Mouse (Mus musculus) kidney, embryonic 15.5 days (tissue): ENCODE results near the gene Traf2. TPM values are rescaled to one million over a fixed set of nuclear protein-coding genes. Genes with fewer than 3 reads are reported as not detected.

Source experiments
- ATAC-seq: fragments of 200-750 bp; cut with Nextera tagmentation; replicated peaks from 2 replicates; pipeline ENCODE4 v1.8.0; 2017; ENCODE audit warnings: moderate TSS enrichment; ENCODE audit not compliant: low FRiP score
- H3K27ac ChIP-seq: fragments of 300-500 bp; sonication (generic); 2 replicates; pipeline ENCODE4 v1.5.1; 2015; ENCODE audit warnings: mild to moderate bottlenecking, inconsistent platforms
- H3K27me3 ChIP-seq: fragments of 300-500 bp; sonication (generic); 2 replicates; pipeline ENCODE4 v1.6.1; 2015; ENCODE audit warnings: inconsistent platforms
- H3K36me3 ChIP-seq: fragments of 300-500 bp; sonication (generic); 2 replicates; pipeline ENCODE4 v1.6.1; 2015; ENCODE audit warnings: inconsistent platforms
- H3K4me1 ChIP-seq: fragments of 300-500 bp; sonication (generic); 2 replicates; pipeline ENCODE4 v1.6.1; 2015; ENCODE audit warnings: inconsistent platforms
- H3K4me2 ChIP-seq: fragments of 300-500 bp; sonication (generic); 2 replicates; pipeline ENCODE4 v1.6.1; 2015; ENCODE audit warnings: moderate library complexity, mild to moderate bottlenecking, inconsistent platforms
- H3K4me3 ChIP-seq: fragments of 300-500 bp; sonication (generic); replicated peaks from 2 replicates; pipeline ENCODE4 v1.5.1; 2015; ENCODE audit warnings: mild to moderate bottlenecking, inconsistent platforms
- H3K9ac ChIP-seq: fragments of 300-500 bp; sonication (generic); 2 replicates; pipeline ENCODE4 v1.6.1; 2015; ENCODE audit warnings: mild to moderate bottlenecking, inconsistent platforms
- H3K9me3 ChIP-seq: fragments of 300-500 bp; sonication (generic); replicated peaks from 2 replicates; pipeline ENCODE4 v1.6.1; 2016; ENCODE audit warnings: inconsistent platforms
- WGBS: fragments of 180-500 bp; shearing (Covaris S2); methylation state at CpG from one replicate; pipeline ENCODE4 v1.1.7; 2015; ENCODE audit warnings: mixed read lengths; 5-methylcytosine and 5-hydroxymethylcytosine counted together
- polyA plus RNA-seq: library from polyadenylated mRNA; unstranded; fragments of >200 nt; fragmentation: Nextera tagmentation; extraction: Ambion mirVana; gene quantifications from 2 replicates; pipeline ENCODE4 v1.2.1, GENCODE M21; 2015

Traf2 gene
- polyA plus RNA-seq, 1 experiment from 2014 or later = 37.3 TPM

GRCm38 (mm10) chr2:25526510-25527302, 20.0 kb downstream of the Traf2 start:
- Histone ChIP-seq H3K27me3 (no peaks in the 10 kb centered on the region), H3K4me1 (no peaks in the 10 kb centered on the region), H3K9me3 (no peaks in the 10 kb centered on the region), H3K36me3 (peaks cover 97% of the 10 kb centered on the region), H3K4me3 (no peak overlapping the region), H3K9ac (no peak overlapping the region), H3K27ac (no peak overlapping the region), H3K4me2 (no peak overlapping the region)
- WGBS = 88% methylated on average over 9 of the region's 9 CpGs
- no peak for ATAC-seq

- no peak for ATAC-seq
- H3K4me1 ChIP-seq = no peaks in the 10 kb centered on the region
- H3K27ac ChIP-seq = no peak overlapping the region
- no peak overlapping the region for H3K4me2 ChIP-seq
- WGBS = 60% methylated on average over 3 of the region's 3 CpGs
- H3K4me3 ChIP-seq = no peak overlapping the region
- no peaks in the 10 kb centered on the region for H3K27me3 ChIP-seq
- H3K36me3 ChIP-seq = peaks cover 14% of the 10 kb centered on the region
- no peak overlapping the region for H3K9ac ChIP-seq
- no peaks in the 10 kb centered on the region for H3K9me3 ChIP-seq
Measured at GRCm38 (mm10) chr2:25509912-25510311, 36.8 kb downstream of the Traf2 start.

GRCm38 (mm10) chr2:25506964-25507363, 39.8 kb downstream of the Traf2 start:
- Histone ChIP-seq H3K27ac (no peak overlapping the region), H3K4me3 (no peak overlapping the region), H3K9me3 (no peaks in the 10 kb centered on the region), H3K9ac (no peak overlapping the region), H3K4me2 (no peak overlapping the region), H3K36me3 (peaks cover 40% of the 10 kb centered on the region), H3K4me1 (peaks cover 8% of the 10 kb centered on the region), H3K27me3 (no peaks in the 10 kb centered on the region)
- WGBS = 35% methylated on average over 5 of the region's 5 CpGs
- 0 out of 2 replicates have a peak, but pooled peaks have one; percentile 30 for ATAC-seq

GRCm38 (mm10) chr2:25505860-25506259, 40.9 kb downstream of the Traf2 start:
- peaks cover 40% of the 10 kb centered on the region for H3K36me3 ChIP-seq
- H3K4me3 ChIP-seq = no peak overlapping the region
- no peaks in the 10 kb centered on the region for H3K9me3 ChIP-seq
- ATAC-seq = no peak
- no peak overlapping the region for H3K4me2 ChIP-seq
- H3K27me3 ChIP-seq = no peaks in the 10 kb centered on the region
- WGBS = 95% methylated on average over 4 of the region's 4 CpGs
- H3K9ac ChIP-seq = no peak overlapping the region
- peaks cover 17% of the 10 kb centered on the region for H3K4me1 ChIP-seq
- no peak overlapping the region for H3K27ac ChIP-seq

GRCm38 (mm10) chr2:25505000-25505399, 41.7 kb downstream of the Traf2 start:
- 77% methylated on average over 1 of the region's 1 CpGs for WGBS
- ATAC-seq = no peak
- Histone ChIP-seq H3K27ac (no peak overlapping the region), H3K9me3 (no peaks in the 10 kb centered on the region), H3K36me3 (peaks cover 40% of the 10 kb centered on the region), H3K4me1 (peaks cover 21% of the 10 kb centered on the region), H3K4me2 (no peak overlapping the region), H3K4me3 (no peak overlapping the region), H3K27me3 (no peaks in the 10 kb centered on the region), H3K9ac (no peak overlapping the region)

GRCm38 (mm10) chr2:25504538-25504937, 42.2 kb downstream of the Traf2 start:
- H3K4me3 ChIP-seq = no peak overlapping the region
- peaks cover 23% of the 10 kb centered on the region for H3K4me1 ChIP-seq
- ATAC-seq = no peak
- no peak overlapping the region for H3K27ac ChIP-seq
- 98% methylated on average over 19 of the region's 19 CpGs for WGBS
- no peak overlapping the region for H3K9ac ChIP-seq
- H3K27me3 ChIP-seq = no peaks in the 10 kb centered on the region
- no peaks in the 10 kb centered on the region for H3K9me3 ChIP-seq
- H3K4me2 ChIP-seq = no peak overlapping the region
- peaks cover 40% of the 10 kb centered on the region for H3K36me3 ChIP-seq

- Histone ChIP-seq H3K4me2 (no peak overlapping the region), H3K27ac (no peak overlapping the region), H3K9me3 (no peaks in the 10 kb centered on the region), H3K27me3 (no peaks in the 10 kb centered on the region), H3K36me3 (peaks cover 40% of the 10 kb centered on the region), H3K9ac (no peak overlapping the region), H3K4me3 (no peak overlapping the region), H3K4me1 (peaks cover 28% of the 10 kb centered on the region)
- WGBS = 73% methylated on average over 3 of the region's 3 CpGs
- no peak for ATAC-seq
Measured at GRCm38 (mm10) chr2:25502726-25503125, 44.0 kb downstream of the Traf2 start.

- 78% methylated on average over 20 of the region's 20 CpGs for WGBS
- H3K27ac ChIP-seq = peak within 1 kb of the TSS; percentile 82
- H3K4me3 ChIP-seq = peak within 1 kb of the TSS; percentile 87
- no peak for ATAC-seq
- H3K4me1 ChIP-seq = peaks cover 30% of the 10 kb centered on the region
- no peaks in the 10 kb centered on the region for H3K9me3 ChIP-seq
- peak within 1 kb of the TSS; percentile 93 for H3K9ac ChIP-seq
- peak within 1 kb of the TSS; percentile 93 for H3K4me2 ChIP-seq
- peaks cover 40% of the 10 kb centered on the region for H3K36me3 ChIP-seq
- no peaks in the 10 kb centered on the region for H3K27me3 ChIP-seq
Measured at GRCm38 (mm10) chr2:25501593-25502486, 44.9 kb downstream of the Traf2 start, which contains the start of gene C8g. TSS of gene C8g (minus strand) at chr2:25501719.

GRCm38 (mm10) chr2:25500576-25501405, 45.9 kb downstream of the Traf2 start, which contains the start of gene Fbxw5:
TSS of gene Fbxw5 (plus strand) at chr2:25500750.
- Histone ChIP-seq H3K9ac (peak within 1 kb of the TSS; percentile 93), H3K9me3 (no peaks in the 10 kb centered on the region), H3K4me2 (peak within 1 kb of the TSS; percentile 93), H3K4me3 (peak within 1 kb of the TSS; percentile 87), H3K27ac (peak within 1 kb of the TSS; percentile 82), H3K4me1 (peaks cover 30% of the 10 kb centered on the region), H3K27me3 (no peaks in the 10 kb centered on the region), H3K36me3 (peaks cover 35% of the 10 kb centered on the region)
- peak; percentile 89 for ATAC-seq
- under 1% methylated on average over 43 of the region's 44 CpGs for WGBS

- Histone ChIP-seq H3K36me3 (peaks cover 28% of the 10 kb centered on the region), H3K27me3 (no peaks in the 10 kb centered on the region), H3K4me1 (peaks cover 30% of the 10 kb centered on the region), H3K4me2 (peak overlapping the region; percentile 93), H3K9ac (peak overlapping the region; percentile 93), H3K4me3 (peak overlapping the region; percentile 87), H3K27ac (peak overlapping the region; percentile 71), H3K9me3 (no peaks in the 10 kb centered on the region)
- WGBS = 69% methylated on average over 6 of the region's 6 CpGs
- peak; percentile 45 for ATAC-seq
Measured at GRCm38 (mm10) chr2:25500071-25500575, 46.6 kb downstream of the Traf2 start.
